Mouse (Mus musculus): ENCODE measurements at regions not wholly inside any gene's neighbourhood (a gene's known extent, or its start where the extent isn't known, plus 50 kb on each side); places are given as distances from the start of the nearest gene placed in this dataset.

- ATAC-seq (ENCODE audit: insufficient number of reproducible peaks, low FRiP score, low TSS enrichment, low read depth) = no peak
Measured at GRCm38 (mm10) chr6:31159935-31160670, 201.2 kb upstream of the Klf14 start.

GRCm38 (mm10) chr6:31161445-31162340 is 202.8 kb upstream of the Klf14 start:
- Histone ChIP-seq H3K27ac (replicated peaks; ENCODE audit: low read depth, low read length) (no peak overlapping the region), H3K4me1 (ENCODE audit: control insufficient read depth, insufficient read depth, low read length) (no peaks in the 10 kb centered on the region), H3K36me3 (ENCODE audit: control insufficient read depth, insufficient read depth, low read length) (no peaks in the 10 kb centered on the region), H3K4me3 (ENCODE audit: low read depth, low read length) (no peak overlapping the region), H3K27me3 (ENCODE audit: control insufficient read depth, insufficient read depth, low read length) (no peaks in the 10 kb centered on the region), H3K4me2 (ENCODE audit: low read depth, severe bottlenecking) (no peak overlapping the region), H3K9me3 (ENCODE audit: control insufficient read depth, low read length) (no peaks in the 10 kb centered on the region), H3K9ac (ENCODE audit: low read length) (no peak overlapping the region)
- WGBS = 87% methylated on average over 22 of the region's 22 CpGs
- ATAC-seq (ENCODE audit: insufficient number of reproducible peaks, low FRiP score, low TSS enrichment, low read depth) (no peak), DNase-seq (ENCODE audit: low spot score) (no peak)

More at GRCm38 (mm10) chr6:31159935-31160670, 201.2 kb upstream of the Klf14 start:
- Histone ChIP-seq H3K4me3 (ENCODE audit: low read depth, low read length) (no peak overlapping the region), H3K9ac (ENCODE audit: low read length) (no peak overlapping the region), H3K4me2 (ENCODE audit: low read depth, severe bottlenecking) (no peak overlapping the region), H3K27me3 (ENCODE audit: control insufficient read depth, insufficient read depth, low read length) (no peaks in the 10 kb centered on the region), H3K4me1 (ENCODE audit: control insufficient read depth, insufficient read depth, low read length) (no peaks in the 10 kb centered on the region), H3K36me3 (ENCODE audit: control insufficient read depth, insufficient read depth, low read length) (no peaks in the 10 kb centered on the region), H3K27ac (replicated peaks; ENCODE audit: low read depth, low read length) (no peak overlapping the region), H3K9me3 (ENCODE audit: control insufficient read depth, low read length) (no peaks in the 10 kb centered on the region)
- WGBS = 51% methylated on average over 16 of the region's 16 CpGs
- DNase-seq (ENCODE audit: low spot score) = no peak

- 64% methylated on average over 6 of the region's 6 CpGs for WGBS
- no peak overlapping the region for H3K27ac ChIP-seq (replicated peaks; ENCODE audit: low read depth, low read length)
- H3K9ac ChIP-seq (ENCODE audit: low read length) = no peak overlapping the region
- no peak overlapping the region for H3K4me3 ChIP-seq (ENCODE audit: low read depth, low read length)
- no peaks in the 10 kb centered on the region for H3K27me3 ChIP-seq (ENCODE audit: control insufficient read depth, insufficient read depth, low read length)
- H3K4me2 ChIP-seq (ENCODE audit: low read depth, severe bottlenecking) = no peak overlapping the region
- H3K36me3 ChIP-seq (ENCODE audit: control insufficient read depth, insufficient read depth, low read length) = no peaks in the 10 kb centered on the region
- H3K9me3 ChIP-seq (ENCODE audit: control insufficient read depth, low read length) = no peaks in the 10 kb centered on the region
- ATAC-seq (ENCODE audit: insufficient number of reproducible peaks, low FRiP score, low TSS enrichment, low read depth) (no peak), DNase-seq (ENCODE audit: low spot score) (no peak)
- no peaks in the 10 kb centered on the region for H3K4me1 ChIP-seq (ENCODE audit: control insufficient read depth, insufficient read depth, low read length)
Measured at GRCm38 (mm10) chr6:31165011-31165410, 206.1 kb upstream of the Klf14 start.

- ATAC-seq (ENCODE audit: insufficient number of reproducible peaks, low FRiP score, low TSS enrichment, low read depth) = no peak
- WGBS = 69% methylated on average over 8 of the region's 8 CpGs
Measured at GRCm38 (mm10) chr6:31166347-31166746, 207.5 kb upstream of the Klf14 start.

GRCm38 (mm10) chr6:31167732-31168131 is 208.9 kb upstream of the Klf14 start:
- ATAC-seq (ENCODE audit: insufficient number of reproducible peaks, low FRiP score, low TSS enrichment, low read depth) = no peak
- 82% methylated on average over 5 of the region's 5 CpGs for WGBS
- DNase-seq (ENCODE audit: low spot score) = no peak
- Histone ChIP-seq H3K9ac (ENCODE audit: low read length) (no peak overlapping the region), H3K27ac (replicated peaks; ENCODE audit: low read depth, low read length) (no peak overlapping the region), H3K4me2 (ENCODE audit: low read depth, severe bottlenecking) (no peak overlapping the region), H3K4me1 (ENCODE audit: control insufficient read depth, insufficient read depth, low read length) (no peaks in the 10 kb centered on the region), H3K36me3 (ENCODE audit: control insufficient read depth, insufficient read depth, low read length) (no peaks in the 10 kb centered on the region), H3K27me3 (ENCODE audit: control insufficient read depth, insufficient read depth, low read length) (no peaks in the 10 kb centered on the region), H3K9me3 (ENCODE audit: control insufficient read depth, low read length) (no peaks in the 10 kb centered on the region), H3K4me3 (ENCODE audit: low read depth, low read length) (no peak overlapping the region)

More at GRCm38 (mm10) chr6:31166347-31166746, 207.5 kb upstream of the Klf14 start:
- Histone ChIP-seq H3K4me3 (ENCODE audit: low read depth, low read length) (no peak overlapping the region), H3K27me3 (ENCODE audit: control insufficient read depth, insufficient read depth, low read length) (no peaks in the 10 kb centered on the region), H3K4me1 (ENCODE audit: control insufficient read depth, insufficient read depth, low read length) (no peaks in the 10 kb centered on the region), H3K9me3 (ENCODE audit: control insufficient read depth, low read length) (no peaks in the 10 kb centered on the region), H3K36me3 (ENCODE audit: control insufficient read depth, insufficient read depth, low read length) (no peaks in the 10 kb centered on the region), H3K4me2 (ENCODE audit: low read depth, severe bottlenecking) (no peak overlapping the region), H3K27ac (replicated peaks; ENCODE audit: low read depth, low read length) (no peak overlapping the region), H3K9ac (ENCODE audit: low read length) (no peak overlapping the region)
- no peak for DNase-seq (ENCODE audit: low spot score)

- DNase-seq (ENCODE audit: low spot score) = no peak
- H3K4me2 ChIP-seq (ENCODE audit: low read depth, severe bottlenecking) = no peak overlapping the region
- H3K36me3 ChIP-seq (ENCODE audit: control insufficient read depth, insufficient read depth, low read length) = no peaks in the 10 kb centered on the region
- no peaks in the 10 kb centered on the region for H3K9me3 ChIP-seq (ENCODE audit: control insufficient read depth, low read length)
- H3K4me1 ChIP-seq (ENCODE audit: control insufficient read depth, insufficient read depth, low read length) = no peaks in the 10 kb centered on the region
- H3K4me3 ChIP-seq (ENCODE audit: low read depth, low read length) = no peak overlapping the region
- no peak overlapping the region for H3K9ac ChIP-seq (ENCODE audit: low read length)
- WGBS = 89% methylated on average over 3 of the region's 3 CpGs
- no peaks in the 10 kb centered on the region for H3K27me3 ChIP-seq (ENCODE audit: control insufficient read depth, insufficient read depth, low read length)
- ATAC-seq (ENCODE audit: insufficient number of reproducible peaks, low FRiP score, low TSS enrichment, low read depth) = no peak
- H3K27ac ChIP-seq (replicated peaks; ENCODE audit: low read depth, low read length) = no peak overlapping the region
Measured at GRCm38 (mm10) chr6:31168730-31169129, 209.9 kb upstream of the Klf14 start.

- no peak overlapping the region for H3K4me2 ChIP-seq (ENCODE audit: low read depth, severe bottlenecking)
- no peaks in the 10 kb centered on the region for H3K36me3 ChIP-seq (ENCODE audit: control insufficient read depth, insufficient read depth, low read length)
- no peak overlapping the region for H3K9ac ChIP-seq (ENCODE audit: low read length)
- WGBS = 88% methylated on average over 9 of the region's 9 CpGs
- no peaks in the 10 kb centered on the region for H3K4me1 ChIP-seq (ENCODE audit: control insufficient read depth, insufficient read depth, low read length)
- H3K4me3 ChIP-seq (ENCODE audit: low read depth, low read length) = no peak overlapping the region
- DNase-seq (ENCODE audit: low spot score) (no peak), ATAC-seq (ENCODE audit: insufficient number of reproducible peaks, low FRiP score, low TSS enrichment, low read depth) (no peak)
- no peaks in the 10 kb centered on the region for H3K9me3 ChIP-seq (ENCODE audit: control insufficient read depth, low read length)
- no peaks in the 10 kb centered on the region for H3K27me3 ChIP-seq (ENCODE audit: control insufficient read depth, insufficient read depth, low read length)
- no peak overlapping the region for H3K27ac ChIP-seq (replicated peaks; ENCODE audit: low read depth, low read length)
Measured at GRCm38 (mm10) chr6:31169343-31169742, 210.5 kb upstream of the Klf14 start.

GRCm38 (mm10) chr6:31169868-31170600 is 211.2 kb upstream of the Klf14 start:
- Histone ChIP-seq H3K4me1 (ENCODE audit: control insufficient read depth, insufficient read depth, low read length) (no peaks in the 10 kb centered on the region), H3K4me2 (ENCODE audit: low read depth, severe bottlenecking) (no peak overlapping the region), H3K27me3 (ENCODE audit: control insufficient read depth, insufficient read depth, low read length) (no peaks in the 10 kb centered on the region), H3K36me3 (ENCODE audit: control insufficient read depth, insufficient read depth, low read length) (no peaks in the 10 kb centered on the region), H3K9ac (ENCODE audit: low read length) (no peak overlapping the region), H3K9me3 (ENCODE audit: control insufficient read depth, low read length) (no peaks in the 10 kb centered on the region), H3K27ac (replicated peaks; ENCODE audit: low read depth, low read length) (no peak overlapping the region), H3K4me3 (ENCODE audit: low read depth, low read length) (no peak overlapping the region)
- DNase-seq (ENCODE audit: low spot score) (no peak), ATAC-seq (ENCODE audit: insufficient number of reproducible peaks, low FRiP score, low TSS enrichment, low read depth) (no peak)
- WGBS = 63% methylated on average over 9 of the region's 9 CpGs
